Mouse (Mus musculus) cortical plate, adult 2 months (tissue): Measurements from ENCODE around the gene Olfr293. TPM values are rescaled to one million over a fixed set of nuclear protein-coding genes. Genes with fewer than 3 reads are reported as not detected.

Experiments
- H3K27ac ChIP-seq: fragments of 200-500 bp; 2 replicates; pipeline ENCODE4 v1.5.1; 2012; ENCODE audit warnings: low read length, control low read depth, inconsistent platforms; ENCODE audit not compliant: insufficient read depth
- H3K4me1 ChIP-seq: fragments of 200-500 bp; 2 replicates; pipeline ENCODE4 v1.6.1; 2011; ENCODE audit warnings: low read length; ENCODE audit not compliant: control insufficient read depth, insufficient read depth
- H3K4me3 ChIP-seq: fragments of 200-500 bp; 2 replicates; pipeline ENCODE4 v1.5.1; 2011; ENCODE audit warnings: mild to moderate bottlenecking, low read length, control low read depth; ENCODE audit not compliant: insufficient read depth
- CTCF ChIP-seq: fragments of 200-500 bp; IDR thresholded peaks from 2 replicates; pipeline ENCODE4 v1.5.1; 2011; ENCODE audit warnings: mild to moderate bottlenecking, control low read depth, low read length; ENCODE audit not compliant: insufficient read depth; ENCODE audit errors: extremely low read depth
- POLR2A ChIP-seq: fragments of 200-500 bp; IDR thresholded peaks from 2 replicates; pipeline ENCODE4 v1.6.1; 2011; ENCODE audit warnings: mild to moderate bottlenecking, low read length, control low read depth; ENCODE audit not compliant: insufficient read depth; ENCODE audit errors: extremely low read depth
- polyA plus RNA-seq: library from polyadenylated mRNA; depleted of rRNA; stranded (reverse); fragments of >200 nt; gene quantifications from 2 replicates; pipeline ENCODE4 v1.2.3, GENCODE M21; 2012; rRNA removed

Olfr293 gene
- not detected in 2 replicates for polyA plus RNA-seq

GRCm38 (mm10) chr7:86648761-86649160, at the start of gene Olfr293:
TSS of gene Olfr293 (plus strand) at chr7:86649061.
- Histone ChIP-seq H3K4me1 (no peaks in the 10 kb centered on the region), H3K27ac (no peak within 1 kb of the TSS), H3K4me3 (no peak within 1 kb of the TSS)
- TF ChIP-seq CTCF (no peak), POLR2A (no peak)

GRCm38 (mm10) chr7:86616543-86616942, 32.3 kb upstream of the Olfr293 start, which contains the start of gene Olfr294:
TSS of gene Olfr294 (minus strand) at chr7:86616643.
- no peak within 1 kb of the TSS for H3K4me3 ChIP-seq
- H3K4me1 ChIP-seq: no peaks in the 10 kb centered on the region
- TF ChIP-seq POLR2A (no peak), CTCF (no peak)
- H3K27ac ChIP-seq: no peak within 1 kb of the TSS

GRCm38 (mm10) chr7:86688030-86688429, 39.2 kb downstream of the Olfr293 start, which contains the start of gene Olfr292:
TSS of gene Olfr292 (plus strand) at chr7:86688330.
- Histone ChIP-seq H3K4me1 (no peaks in the 10 kb centered on the region), H3K4me3 (no peak within 1 kb of the TSS), H3K27ac (no peak within 1 kb of the TSS)
- TF ChIP-seq POLR2A (no peak), CTCF (no peak)

Other genes starting within 250 kb of the Olfr293 start
- gene Olfr301, start 245.2 kb upstream of the Olfr293 start, polyA plus RNA-seq: not detected in 2 replicates
- gene Olfr299, start 189.1 kb upstream of the Olfr293 start, polyA plus RNA-seq: not detected in 2 replicates
- not detected in 2 replicates for gene Olfr298, start 156.6 kb upstream of the Olfr293 start, polyA plus RNA-seq
- gene Olfr297, start 129.1 kb upstream of the Olfr293 start, polyA plus RNA-seq: not detected in 2 replicates
- gene Olfr295, start 65.2 kb upstream of the Olfr293 start, polyA plus RNA-seq: not detected in 2 replicates
- not detected in 2 replicates for gene Olfr294, start 32.4 kb upstream of the Olfr293 start, polyA plus RNA-seq
- gene Olfr292, start 39.3 kb downstream of the Olfr293 start, polyA plus RNA-seq: not detected in 2 replicates
- 4.2 and 4.3 TPM in 2 replicates for gene Folh1, start 126.9 kb downstream of the Olfr293 start, polyA plus RNA-seq
- gene Vmn2r77, start 146.0 kb downstream of the Olfr293 start, polyA plus RNA-seq: not detected in 2 replicates